Mouse (Mus musculus): ENCODE measurements around the gene Gm438.
"Not testable (repeated sequence)": the region's sequence is repeated elsewhere in the genome, so short reads cannot be mapped to it uniquely, and the experiment has no call there.

The Gm438 gene

DNA sequence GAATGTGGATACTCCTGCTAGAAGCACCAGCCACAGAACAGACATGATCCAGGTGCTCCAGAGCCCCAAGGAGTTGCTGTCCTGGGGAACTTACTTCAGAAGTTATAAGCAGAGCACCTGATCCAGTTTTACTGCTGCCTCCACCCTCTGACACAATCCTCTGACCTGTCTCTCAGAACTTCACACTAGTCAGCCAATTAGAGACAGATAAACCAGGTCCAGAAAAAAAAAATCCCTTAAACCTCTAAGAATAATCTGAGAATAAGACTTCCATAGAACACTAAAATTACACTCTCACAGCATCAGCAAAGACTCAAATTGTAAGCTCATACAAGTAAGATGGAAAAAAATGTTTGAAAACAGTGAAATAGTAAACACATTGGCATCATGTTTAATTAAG is at the start of gene Gm438:
Gm438 (minus strand) TSS at position 101 of the 400 bp plus-strand sequence.
- no peak for DNase-seq (ENCODE audit: low spot score)

GRCm38 (mm10) chr4:144824706-144825105 is 38.3 kb upstream of the Gm438 start:
- DNase-seq (ENCODE audit: low spot score): no peak

- DNase-seq (ENCODE audit: low spot score): no peak
Observed at GRCm38 (mm10) chr4:144823996-144824395, 37.6 kb upstream of the Gm438 start.

DNA sequence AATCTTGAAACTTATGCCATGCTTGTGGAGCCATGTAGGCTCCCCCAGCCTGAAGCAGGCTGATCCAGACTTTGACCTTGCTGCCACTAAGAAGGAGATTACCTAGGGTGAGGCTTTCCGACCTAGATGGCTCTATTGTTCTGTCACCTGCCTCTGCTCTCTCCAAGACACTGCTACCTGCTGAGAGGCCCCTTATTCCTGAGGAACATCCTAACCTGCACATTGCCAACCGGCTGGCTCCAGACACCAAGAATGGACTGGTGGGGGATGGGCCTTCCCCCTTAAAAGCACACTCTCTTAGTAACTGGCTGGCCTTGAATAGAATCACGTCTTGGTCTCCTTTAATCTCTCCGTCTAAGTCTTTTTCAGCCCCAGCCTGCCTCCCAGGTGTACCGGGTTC is 20.8 kb upstream of the Gm438 start:
- DNase-seq (ENCODE audit: low spot score): not testable (repeated sequence)

DNA sequence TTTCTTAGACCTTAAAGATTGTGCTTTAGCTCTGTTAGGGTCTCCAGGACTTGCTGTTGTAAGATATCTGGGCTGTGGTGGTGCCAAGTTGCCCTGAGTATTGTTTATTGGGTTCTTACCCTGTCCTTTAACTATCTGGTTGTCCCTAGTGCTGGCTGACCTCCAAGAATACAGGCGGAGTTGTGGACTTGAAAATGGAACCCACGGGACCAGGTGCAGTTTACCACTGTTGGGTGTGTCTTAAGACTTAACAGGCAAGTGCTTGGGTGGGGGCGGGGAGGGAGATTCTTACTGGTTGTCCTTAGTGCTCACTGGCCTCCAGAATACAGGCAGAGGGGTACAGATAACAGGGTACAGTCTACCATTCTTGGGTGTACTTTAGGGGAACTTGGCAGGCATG is 17.2 kb upstream of the Gm438 start:
- DNase-seq (ENCODE audit: low spot score): no peak

GRCm38 (mm10) chr4:144790141-144790540 is 3.8 kb upstream of the Gm438 start:
- no peak for DNase-seq (ENCODE audit: low spot score)

DNA sequence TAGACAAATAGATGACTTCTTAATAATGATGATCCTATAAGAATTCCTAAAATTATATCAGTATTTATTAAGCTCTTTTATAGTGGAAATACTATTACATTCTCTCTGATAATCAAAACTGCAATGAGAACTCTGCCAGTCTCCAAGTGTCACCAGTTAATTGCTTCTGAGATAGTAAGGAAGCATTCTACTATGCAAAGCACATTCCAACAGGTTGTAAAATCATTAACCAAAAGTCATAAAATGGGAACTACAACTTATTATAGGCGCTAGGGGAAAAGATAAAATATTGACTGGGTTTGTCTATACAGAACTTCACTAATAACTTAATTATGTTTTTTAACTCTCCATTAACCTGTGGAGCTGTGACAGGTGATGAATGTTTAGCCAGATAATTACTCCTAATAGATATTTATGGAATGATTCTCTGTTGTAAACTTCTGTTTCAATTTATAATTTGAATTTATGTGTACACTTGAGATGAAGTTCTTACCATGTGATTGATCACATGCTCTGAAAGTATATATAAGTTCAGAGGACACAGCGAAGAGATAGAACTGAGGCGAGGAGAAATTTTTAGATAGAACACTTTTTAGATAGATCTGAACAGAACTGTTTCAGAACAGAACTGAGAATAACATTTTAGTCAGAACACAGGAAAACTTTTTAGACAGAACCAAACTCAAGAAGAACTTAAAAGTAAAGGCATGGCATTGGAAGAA is 3.7 kb downstream of the Gm438 start:
- DNase-seq (ENCODE audit: low spot score): no peak

- no peak for DNase-seq (ENCODE audit: low spot score)
Observed at GRCm38 (mm10) chr4:144765722-144766121, 20.7 kb downstream of the Gm438 start.

GRCm38 (mm10) chr4:144749139-144749538 is 37.2 kb downstream of the Gm438 start:
- no peak for DNase-seq (ENCODE audit: low spot score)

Data from ovary, adult 18-20 months (tissue).